9 mouse cellular contexts compared by ENCODE assay signal in the genomic region with DNA sequence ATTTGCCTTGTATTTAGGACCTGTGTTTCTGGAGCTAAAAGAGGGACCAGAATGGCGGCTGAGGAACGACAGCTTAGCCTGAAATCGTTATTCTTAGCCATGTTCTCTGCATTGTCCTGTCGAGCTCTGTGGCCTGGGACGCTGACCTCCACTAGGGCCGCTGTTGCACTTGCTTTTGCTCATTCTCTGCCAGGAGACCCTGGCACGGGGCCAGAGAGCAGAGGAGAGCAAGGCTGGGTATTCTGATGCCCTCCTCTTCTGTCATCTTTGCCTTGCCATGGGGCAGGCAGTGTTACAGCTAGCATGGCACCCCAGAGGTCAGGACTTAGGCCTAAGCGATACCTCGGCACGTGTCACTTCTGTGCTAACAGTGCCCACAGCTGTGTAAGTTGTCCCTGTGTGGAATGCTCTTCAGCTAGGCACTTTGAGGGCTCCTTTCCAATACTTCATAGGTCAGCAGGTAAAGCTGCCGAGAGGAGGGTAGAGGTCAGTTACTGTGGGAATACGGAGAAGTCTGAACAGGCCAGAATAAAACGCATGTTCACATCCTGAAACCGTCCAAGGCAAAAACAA. TPM values are rescaled to one million over a fixed set of nuclear protein-coding genes. Genes with fewer than 3 reads are reported as not detected.
DNase-seq lines count a peak whose midpoint lies in the region; ATAC-seq lines count a peak whose summit lies in the region.
"Had no signal": no experiment of that assay in that cellular context is flagged by ENCODE, and none has a peak within 500 bp of the region (broad histone marks: within the 10 kb centered on the region; RNA-seq: fewer than 3 reads in every experiment).

No protein-coding gene starts in this region.

- DNase-seq in cerebellum, postnatal 14 days, result peak; percentile 66 to 77
- DNase-seq in kidney, adult 18-20 months, result peak; percentile 68
- DNase-seq in NIH3T3 (ENCODE audit: low read depth), result peak; percentile 24
- peak; percentile 71 to 80 for DNase-seq in kidney, postnatal 25 days
- no peak for DNase-seq in embryo, embryonic 10 days (ENCODE audit: low spot score)
- DNase-seq in forebrain, embryonic 11.5 days (ENCODE audit: low spot score), result no peak

- no peak overlapping the region for H3K9ac ChIP-seq in kidney, embryonic 14.5 days (ENCODE audit: low read depth, low read length)
- H3K9ac ChIP-seq in forebrain, embryonic 11.5 days (ENCODE audit: low read length), result no peak overlapping the region
- H3K9ac ChIP-seq: stomach, embryonic 15.5 days had no signal

- WGBS in kidney, embryonic 14.5 days, result 91% methylated on average over 14 of the region's 14 CpGs
- WGBS in forebrain, embryonic 11.5 days, result 91% methylated on average over 14 of the region's 14 CpGs

- H3K4me2 ChIP-seq in kidney, embryonic 14.5 days (replicated peaks; ENCODE audit: low read depth, low read length), result no peak overlapping the region
- H3K4me2 ChIP-seq in forebrain, embryonic 11.5 days (ENCODE audit: low read depth, low read length, severe bottlenecking), result no peak overlapping the region
- H3K4me2 ChIP-seq: stomach, embryonic 15.5 days had no signal

- no peaks in the 10 kb centered on the region for H3K9me3 ChIP-seq in kidney, embryonic 14.5 days (ENCODE audit: control insufficient read depth, low read length)
- no peaks in the 10 kb centered on the region for H3K9me3 ChIP-seq in forebrain, embryonic 11.5 days (ENCODE audit: control insufficient read depth, low read length)
- H3K9me3 ChIP-seq: stomach, embryonic 15.5 days had no signal

- H3K4me1 ChIP-seq in kidney, embryonic 14.5 days (ENCODE audit: control insufficient read depth, insufficient read depth, low read length), result no peaks in the 10 kb centered on the region
- H3K4me1 ChIP-seq in forebrain, embryonic 11.5 days (replicated peaks; ENCODE audit: control insufficient read depth, insufficient read depth, low read length), result no peaks in the 10 kb centered on the region
- H3K4me1 ChIP-seq: stomach, embryonic 15.5 days had no signal

- no peak overlapping the region for H3K4me3 ChIP-seq in kidney, embryonic 14.5 days (ENCODE audit: low read length)
- no peak overlapping the region for H3K4me3 ChIP-seq in forebrain, embryonic 11.5 days (ENCODE audit: low read depth, low read length)
- H3K4me3 ChIP-seq: stomach, embryonic 15.5 days had no signal

- no peaks in the 10 kb centered on the region for H3K27me3 ChIP-seq in kidney, embryonic 14.5 days (ENCODE audit: control insufficient read depth, insufficient read depth, low read length)
- H3K27me3 ChIP-seq in forebrain, embryonic 11.5 days (ENCODE audit: control insufficient read depth, insufficient read depth, low read length), result no peaks in the 10 kb centered on the region
- H3K27me3 ChIP-seq: stomach, embryonic 15.5 days had no signal

- no peak for ATAC-seq in cerebellum, adult (ENCODE audit: insufficient number of reproducible peaks, low FRiP score, low TSS enrichment)
- no peak for ATAC-seq in kidney, embryonic 14.5 days (ENCODE audit: low FRiP score, low TSS enrichment)
- ATAC-seq in forebrain, embryonic 11.5 days (replicated peaks; ENCODE audit: low FRiP score), result no peak

- no peaks in the 10 kb centered on the region for H3K36me3 ChIP-seq in kidney, embryonic 14.5 days (ENCODE audit: control insufficient read depth, insufficient read depth, low read length)
- no peaks in the 10 kb centered on the region for H3K36me3 ChIP-seq in forebrain, embryonic 11.5 days (ENCODE audit: control insufficient read depth, insufficient read depth, low read length)
- H3K36me3 ChIP-seq: stomach, embryonic 15.5 days had no signal

- H3K27ac ChIP-seq in kidney, embryonic 14.5 days (ENCODE audit: low read depth, low read length), result no peak overlapping the region
- H3K27ac ChIP-seq in forebrain, embryonic 11.5 days (ENCODE audit: low read depth, low read length), result no peak overlapping the region
- H3K27ac ChIP-seq: stomach, embryonic 15.5 days had no signal

RNA-seq across cellular contexts. Expression of gene Poc1b, which starts 23.3 kb away (rescaled TPM):
- polyA plus RNA-seq in kidney, embryonic 14.5 days (2014; fragmentation: Nextera tagmentation; extraction: Ambion mirVana), result 18.1 and 28.9 TPM in 2 replicates
- 42.7 and 43.7 TPM in 2 replicates for polyA plus RNA-seq in forebrain, embryonic 11.5 days (2014; fragmentation: Nextera tagmentation; extraction: Ambion mirVana)

RNA-seq across cellular contexts. Expression of gene Galnt4, which starts 24.4 kb away (rescaled TPM):
- polyA plus RNA-seq in kidney, embryonic 14.5 days (2014; fragmentation: Nextera tagmentation; extraction: Ambion mirVana), result 5.4 and 12.4 TPM in 2 replicates
- polyA plus RNA-seq in forebrain, embryonic 11.5 days (2014; fragmentation: Nextera tagmentation; extraction: Ambion mirVana), result 4.7 and 5.6 TPM in 2 replicates

RNA-seq across cellular contexts. Expression of gene Phxr2, which starts 42.6 kb away (rescaled TPM):
- polyA plus RNA-seq in kidney, embryonic 14.5 days (2014; fragmentation: Nextera tagmentation; extraction: Ambion mirVana), result 0.17 TPM in 1 of 2 replicates, not detected in the other
- not detected in 2 replicates for polyA plus RNA-seq in forebrain, embryonic 11.5 days (2014; fragmentation: Nextera tagmentation; extraction: Ambion mirVana)
- polyA plus RNA-seq: stomach, embryonic 15.5 days had no signal

Comparison
In these comparisons a context has a peak if more than half of its experiments do, and no peak if none do; other contexts are left out.
1. DNase-seq: peak in cerebellum, postnatal 14 days (2 of 2), kidney, adult 18-20 months (single experiment), NIH3T3 (single experiment) and kidney, postnatal 25 days (2 of 2); none in embryo, embryonic 10 days (single experiment) and forebrain, embryonic 11.5 days (single experiment).